Mouse (Mus musculus) gastrocnemius, postnatal 14 days (tissue): ENCODE data around the gene Sorbs2. TPM values are rescaled to one million over a fixed set of nuclear protein-coding genes. Genes with fewer than 3 reads are reported as not detected.

Experiments used
- DNase-seq: peaks from one replicate; pipeline ENCODE4 v3.0.0; 2021; ENCODE audit warnings: mixed read lengths
- intact Hi-C: fragments of 180-260 bp; cut with DNase I; formaldehyde crosslinking; loops from one replicate; pipeline ENCODE4 v1.15.1; 2025; ENCODE audit warnings: low total_unique reads
- total RNA-seq, 2 experiments: library from RNA; stranded (reverse); gene quantifications; 2 replicates each; pipeline ENCODE4 v1.2.3; 2021

Sorbs2 gene
- total RNA-seq, 2 experiments from 2014 or later = 16.9 to 17.3 TPM

GRCm38 (mm10) chr8:45874945-45875626 lies 367.5 kb downstream of the Sorbs2 start:
- intact Hi-C loops = no loop called here

GRCm38 (mm10) chr8:45876397-45876796 lies 368.8 kb downstream of the Sorbs2 start:
- no peak for DNase-seq
- intact Hi-C loops = no loop called here

More at GRCm38 (mm10) chr8:45874945-45875626, 367.5 kb downstream of the Sorbs2 start:
- DNase-seq = peak; percentile 91

Other genes starting within 250 kb of the Sorbs2 start
- gene F11, start 245.8 kb upstream of the Sorbs2 start, total RNA-seq = not detected
- not detected for gene Klkb1, start 212.9 kb upstream of the Sorbs2 start, total RNA-seq
- not detected for gene Gm45753, start 199.3 kb upstream of the Sorbs2 start, total RNA-seq
- 1 to 10 TPM in 1 of 2 experiments, under 1 TPM in 1; 0.73 to 1.0 TPM for gene Cyp4v3, start 174.6 kb upstream of the Sorbs2 start, total RNA-seq
- 1 to 10 TPM; 3.2 to 3.7 TPM for gene Fam149a, start 125.5 kb upstream of the Sorbs2 start, total RNA-seq
- gene Tlr3, start 96.7 kb upstream of the Sorbs2 start, total RNA-seq = 1 to 10 TPM; 2.4 to 3.5 TPM